Mouse (Mus musculus): Measurements from ENCODE around the gene Huwe1. TPM values are rescaled to one million over a fixed set of nuclear protein-coding genes. Genes with fewer than 3 reads are reported as not detected.

The Huwe1 gene
- total RNA-seq, 2 experiments from 2014 or later: 174 to 184 TPM

- no peak for DNase-seq (ENCODE audit: low spot score in 2 of 2)
Observed at GRCm38 (mm10) chrX:151950231-151950630, 149.6 kb downstream of the Huwe1 start.

GRCm38 (mm10) chrX:151951181-151951580 is 150.6 kb downstream of the Huwe1 start:
- peak in 1 of 2 experiments; percentile 6 for DNase-seq (ENCODE audit: low spot score in 2 of 2)

Small RNA genes lying within 50 kb of the gene (microRNA-seq; reads per million reads assigned to microRNA genes)
- gene Mir3113 (ENCODE audit: borderline number of aligned reads in 2 of 2) (0 reads per million in 2 experiments), gene Mir98 (ENCODE audit: borderline number of aligned reads in 2 of 2) (2,831 to 6,081 reads per million in 2 experiments), gene Mirlet7f-2 (ENCODE audit: borderline number of aligned reads in 2 of 2) (4,113 to 5,376 reads per million in 2 experiments)

Other genes starting within 250 kb of the Huwe1 start
- gene Hsd17b10, start 201.0 kb downstream of the Huwe1 start, total RNA-seq (2021): 100 to 1,000 TPM; 154 to 163 TPM
- gene Ribc1, start 215.5 kb downstream of the Huwe1 start, total RNA-seq (2021): 1 to 10 TPM in 1 of 2 experiments, under 1 TPM in 1; 0.90 to 1.5 TPM
- 10 to 100 TPM; 43.3 to 52.4 TPM for gene Smc1a, start 215.6 kb downstream of the Huwe1 start, total RNA-seq (2021)